Mouse (Mus musculus) CD4-positive helper T cell, adult 2 months (primary cell): ENCODE measurements at regions not wholly inside any gene's neighbourhood (a gene's known extent, or its start where the extent isn't known, plus 50 kb on each side); places are given as distances from the start of the nearest gene placed in this dataset.

ENCODE experiments used
- DNase-seq: peaks from one replicate; pipeline ENCODE4 v3.0.0-alpha.2; 2012; ENCODE audit warnings: low read depth, missing footprints, low spot score

- no peak for DNase-seq
Observed at GRCm38 (mm10) chr7:36095258-36096130, 292.7 kb upstream of the Zfp507 start.

- no peak for DNase-seq
Observed at GRCm38 (mm10) chr7:36091132-36091531, 288.3 kb upstream of the Zfp507 start.

GRCm38 (mm10) chr7:36090291-36091123 lies 287.7 kb upstream of the Zfp507 start:
- DNase-seq: no peak

- DNase-seq: no peak
Observed at GRCm38 (mm10) chr7:36087598-36087997, 284.8 kb upstream of the Zfp507 start.

- DNase-seq: no peak
Observed at GRCm38 (mm10) chr7:36078666-36079065, 275.9 kb upstream of the Zfp507 start.

- no peak for DNase-seq
Observed at GRCm38 (mm10) chr7:36078089-36078654, 275.4 kb upstream of the Zfp507 start.

- no peak for DNase-seq
Observed at GRCm38 (mm10) chr7:36077271-36077670, 274.5 kb upstream of the Zfp507 start.

GRCm38 (mm10) chr7:36076021-36076441 lies 273.2 kb upstream of the Zfp507 start:
- DNase-seq: no peak

- no peak for DNase-seq
Observed at GRCm38 (mm10) chr7:36071774-36072173, 269.0 kb upstream of the Zfp507 start.

GRCm38 (mm10) chr7:36066725-36067124 lies 263.9 kb upstream of the Zfp507 start:
- no peak for DNase-seq

GRCm38 (mm10) chr7:36061679-36062078 lies 258.9 kb upstream of the Zfp507 start:
- no peak for DNase-seq

- no peak for DNase-seq
Observed at GRCm38 (mm10) chr7:36060426-36060825, 257.6 kb upstream of the Zfp507 start.

- DNase-seq: no peak
Observed at GRCm38 (mm10) chr7:36046053-36046452, 243.2 kb upstream of the Zfp507 start.

- DNase-seq: no peak
Observed at GRCm38 (mm10) chr7:36031881-36032280, 229.1 kb upstream of the Zfp507 start.

- DNase-seq: no peak
Observed at GRCm38 (mm10) chr7:36023015-36023414, 220.2 kb upstream of the Zfp507 start.

- no peak for DNase-seq
Observed at GRCm38 (mm10) chr7:36022489-36022888, 219.7 kb upstream of the Zfp507 start.

- DNase-seq: no peak
Observed at GRCm38 (mm10) chr7:36016926-36017753, 214.3 kb upstream of the Zfp507 start.

- no peak for DNase-seq
Observed at GRCm38 (mm10) chr7:35996609-35997008, 193.8 kb upstream of the Zfp507 start.

GRCm38 (mm10) chr7:35992511-35992910 lies 189.7 kb upstream of the Zfp507 start:
- no peak for DNase-seq

GRCm38 (mm10) chr7:35991141-35991540 lies 188.3 kb upstream of the Zfp507 start:
- peak; percentile 10 for DNase-seq

GRCm38 (mm10) chr7:35989456-35989855 lies 186.7 kb upstream of the Zfp507 start:
- no peak for DNase-seq
